Mouse (Mus musculus): ENCODE data around the gene Ethe1. TPM values are rescaled to one million over a fixed set of nuclear protein-coding genes. Genes with fewer than 3 reads are reported as not detected.
A peak's percentile ranks its signal among the peaks of the same experiment; 100 is the strongest.

Ethe1 gene
- 18.2 and 18.5 TPM in 2 replicates for polyA plus RNA-seq (2012; ENCODE audit: insufficient read depth, insufficient read length, missing spikeins)

GRCm38 (mm10) chr7:24587330-24588105, at the start of gene Ethe1, which contains the start of gene Zfp575:
Gene Ethe1, plus strand, starts transcription at chr7:24587543.
Gene Zfp575, minus strand, starts transcription at chr7:24587641.
- Histone ChIP-seq H3K4me3 (ENCODE audit: insufficient read depth, low read length) (no peak within 1 kb of the TSS), H3K4me1 (ENCODE audit: control insufficient read depth, insufficient read depth, low read length) (peaks cover 3% of the 10 kb centered on the region; the same call in 1 of the 2 replicates), H3K27ac (ENCODE audit: insufficient read depth, low read depth, low read length) (no peak within 1 kb of the TSS)
- TF ChIP-seq POLR2A (IDR thresholded peaks at IDR 0.05; ENCODE audit: borderline replicate concordance, low read depth, low read length) (no peak), CTCF (IDR thresholded peaks at IDR 0.05; ENCODE audit: low read depth, low read length) (no peak)

DNA sequence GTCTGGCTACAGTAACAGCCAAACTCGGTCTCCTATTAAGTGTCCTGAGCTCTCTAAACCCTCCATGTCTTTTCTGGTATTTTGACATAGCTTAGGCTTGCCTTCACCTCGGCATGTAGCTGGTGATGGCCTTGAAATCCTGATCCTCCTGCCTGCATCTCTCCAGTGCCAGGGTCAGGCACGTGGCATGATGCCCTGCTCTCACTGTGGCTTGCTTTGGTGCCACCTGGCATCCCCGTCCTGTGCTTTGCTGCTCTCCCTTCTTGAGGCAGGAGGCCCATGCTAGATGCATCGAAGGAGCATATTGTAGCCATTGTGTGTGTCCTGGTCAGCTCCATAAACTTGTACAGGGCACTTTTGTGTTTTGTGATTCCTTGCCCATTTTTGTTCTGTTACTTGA, 49.8 kb upstream of the Ethe1 start:
- Histone ChIP-seq H3K4me1 (ENCODE audit: control insufficient read depth, insufficient read depth, low read length) (peaks cover 5% of the 10 kb centered on the region), H3K27ac (ENCODE audit: insufficient read depth, low read depth, low read length) (no peak overlapping the region), H3K4me3 (ENCODE audit: insufficient read depth, low read length) (no peak overlapping the region)
- no peak for TF ChIP-seq POLR2A (IDR thresholded peaks at IDR 0.05; ENCODE audit: borderline replicate concordance, low read depth, low read length)
- no peak for TF ChIP-seq CTCF (IDR thresholded peaks at IDR 0.05; ENCODE audit: low read depth, low read length)

GRCm38 (mm10) chr7:24538154-24538553, 49.2 kb upstream of the Ethe1 start:
- Histone ChIP-seq H3K4me1 (ENCODE audit: control insufficient read depth, insufficient read depth, low read length) (peaks cover 5% of the 10 kb centered on the region), H3K4me3 (ENCODE audit: insufficient read depth, low read length) (no peak overlapping the region), H3K27ac (ENCODE audit: insufficient read depth, low read depth, low read length) (no peak overlapping the region)
- no peak for TF ChIP-seq POLR2A (IDR thresholded peaks at IDR 0.05; ENCODE audit: borderline replicate concordance, low read depth, low read length)
- TF ChIP-seq CTCF (IDR thresholded peaks at IDR 0.05; ENCODE audit: low read depth, low read length): 0 out of 2 replicates have a peak, but pooled peaks have one; percentile 19

GRCm38 (mm10) chr7:24538701-24539100, 48.6 kb upstream of the Ethe1 start:
- no peak overlapping the region for H3K27ac ChIP-seq (ENCODE audit: insufficient read depth, low read depth, low read length)
- H3K4me1 ChIP-seq (ENCODE audit: control insufficient read depth, insufficient read depth, low read length): peaks cover 5% of the 10 kb centered on the region
- H3K4me3 ChIP-seq (ENCODE audit: insufficient read depth, low read length): no peak overlapping the region
- no peak for TF ChIP-seq CTCF (IDR thresholded peaks at IDR 0.05; ENCODE audit: low read depth, low read length)

GRCm38 (mm10) chr7:24539686-24540085, 47.7 kb upstream of the Ethe1 start:
- Histone ChIP-seq H3K4me1 (ENCODE audit: control insufficient read depth, insufficient read depth, low read length) (peaks cover 5% of the 10 kb centered on the region), H3K27ac (ENCODE audit: insufficient read depth, low read depth, low read length) (no peak overlapping the region), H3K4me3 (ENCODE audit: insufficient read depth, low read length) (no peak overlapping the region)
- TF ChIP-seq POLR2A (IDR thresholded peaks at IDR 0.05; ENCODE audit: borderline replicate concordance, low read depth, low read length): no peak
- no peak for TF ChIP-seq CTCF (IDR thresholded peaks at IDR 0.05; ENCODE audit: low read depth, low read length)

DNA sequence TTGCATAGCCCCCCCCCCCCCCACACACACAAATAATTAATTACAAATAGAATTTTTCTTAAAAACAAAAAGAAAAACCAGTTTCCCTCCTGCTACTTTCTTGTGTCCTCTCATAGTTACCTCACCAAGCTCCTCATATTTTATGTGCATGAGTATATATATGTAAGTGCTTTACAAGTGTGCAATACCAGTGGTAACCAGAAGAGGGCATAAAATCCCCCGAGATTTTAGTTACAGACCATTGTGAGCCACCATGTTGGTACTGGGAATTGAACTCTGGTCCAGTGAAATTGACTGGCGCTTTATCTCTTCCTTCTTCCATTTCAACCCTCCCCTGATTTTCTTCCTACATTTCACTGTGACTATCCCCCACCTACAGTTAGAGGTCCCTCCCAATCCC, 42.8 kb upstream of the Ethe1 start:
- H3K4me3 ChIP-seq (ENCODE audit: insufficient read depth, low read length): no peak overlapping the region
- peaks cover 13% of the 10 kb centered on the region for H3K4me1 ChIP-seq (ENCODE audit: control insufficient read depth, insufficient read depth, low read length)
- TF ChIP-seq CTCF (IDR thresholded peaks at IDR 0.05; ENCODE audit: low read depth, low read length) (no peak), POLR2A (IDR thresholded peaks at IDR 0.05; ENCODE audit: borderline replicate concordance, low read depth, low read length) (no peak)
- no peak overlapping the region for H3K27ac ChIP-seq (ENCODE audit: insufficient read depth, low read depth, low read length)

DNA sequence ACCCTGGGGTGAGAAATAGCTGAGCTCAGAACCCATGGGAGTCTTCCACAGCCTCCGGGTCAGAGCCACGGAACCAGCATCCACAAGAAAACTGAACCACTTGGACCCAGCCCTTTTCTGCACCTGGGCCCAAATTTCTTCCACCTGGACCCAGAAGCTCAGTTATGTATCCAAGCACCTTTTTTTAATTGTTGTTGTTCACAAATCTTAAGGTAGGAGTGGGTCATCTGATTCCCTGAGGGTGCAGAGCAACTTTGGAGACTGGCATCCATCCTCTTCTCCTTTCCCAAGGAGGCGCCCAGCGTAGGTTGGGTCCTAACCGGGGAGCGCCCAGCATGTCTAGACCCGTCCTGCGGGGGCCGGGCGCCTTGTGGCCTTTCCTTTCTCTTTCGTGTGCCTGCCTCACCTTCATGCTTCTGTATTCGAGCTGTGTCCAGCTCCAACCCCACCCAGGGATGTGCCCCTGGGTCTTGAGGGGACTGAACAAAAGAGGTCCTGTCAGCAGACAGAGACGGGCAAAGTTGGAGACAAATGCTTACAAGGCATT, 41.2 kb upstream of the Ethe1 start, which contains the start of the genes Pinlyp and Xrcc1:
Gene Pinlyp (minus strand): TSS at position 51 of the 547 bp plus-strand sequence.
Gene Xrcc1 (plus strand): TSS at position 222 of the 547 bp plus-strand sequence.
- Histone ChIP-seq H3K4me1 (ENCODE audit: control insufficient read depth, insufficient read depth, low read length) (peaks cover 15% of the 10 kb centered on the region), H3K4me3 (ENCODE audit: insufficient read depth, low read length) (peak within 1 kb of the TSS; percentile 94), H3K27ac (ENCODE audit: insufficient read depth, low read depth, low read length) (peak within 1 kb of the TSS; percentile 64)
- TF ChIP-seq CTCF (IDR thresholded peaks at IDR 0.05; ENCODE audit: low read depth, low read length): no peak
- no peak for TF ChIP-seq POLR2A (IDR thresholded peaks at IDR 0.05; ENCODE audit: borderline replicate concordance, low read depth, low read length)

DNA sequence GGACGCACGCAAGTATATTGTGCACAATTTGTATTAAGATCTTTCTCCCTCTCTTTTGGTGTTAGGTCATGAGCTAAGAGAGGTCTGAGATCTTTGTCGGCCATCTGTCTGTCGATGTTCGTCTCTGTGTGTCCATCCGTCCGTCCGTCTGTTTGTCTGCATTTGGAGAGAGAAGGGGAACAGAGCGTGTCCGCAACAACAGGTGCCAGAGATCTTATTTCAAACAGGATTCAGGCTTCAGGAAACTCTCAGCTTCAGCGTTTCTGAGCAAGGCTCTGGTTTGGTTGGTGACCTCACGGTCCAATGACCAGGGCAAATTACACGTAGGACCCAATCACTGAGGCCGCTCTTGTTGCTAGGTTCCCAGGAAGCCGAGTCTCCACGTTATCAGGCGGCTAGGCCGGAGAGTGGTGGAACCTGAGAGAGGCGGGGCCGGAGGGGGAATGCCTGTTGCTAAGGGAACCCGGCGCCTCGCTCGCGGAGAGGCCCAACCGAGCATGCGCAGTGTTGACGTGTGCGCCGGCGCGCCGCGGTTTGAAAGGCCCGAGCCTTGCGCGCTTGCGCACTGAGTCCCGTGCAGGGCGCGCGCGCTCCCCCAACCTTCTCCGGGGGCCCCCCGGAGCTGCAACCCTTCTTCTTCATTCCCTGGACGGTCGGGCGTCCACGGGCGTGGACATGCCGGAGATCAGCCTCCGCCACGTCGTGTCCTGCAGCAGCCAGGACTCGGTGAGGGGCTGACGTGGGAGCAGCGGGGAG, 40.5 kb upstream of the Ethe1 start:
- peak overlapping the region; percentile 94 for H3K4me3 ChIP-seq (ENCODE audit: insufficient read depth, low read length)
- H3K27ac ChIP-seq (ENCODE audit: insufficient read depth, low read depth, low read length): peak overlapping the region; percentile 64
- H3K4me1 ChIP-seq (ENCODE audit: control insufficient read depth, insufficient read depth, low read length): peaks cover 21% of the 10 kb centered on the region
- TF ChIP-seq POLR2A (IDR thresholded peaks at IDR 0.05; ENCODE audit: borderline replicate concordance, low read depth, low read length): no peak
- no peak for TF ChIP-seq CTCF (IDR thresholded peaks at IDR 0.05; ENCODE audit: low read depth, low read length)

GRCm38 (mm10) chr7:24547534-24548036, 39.8 kb upstream of the Ethe1 start:
- Histone ChIP-seq H3K27ac (ENCODE audit: insufficient read depth, low read depth, low read length) (no peak overlapping the region), H3K4me3 (ENCODE audit: insufficient read depth, low read length) (peak overlapping the region; percentile 94), H3K4me1 (ENCODE audit: control insufficient read depth, insufficient read depth, low read length) (peaks cover 29% of the 10 kb centered on the region)
- TF ChIP-seq POLR2A (IDR thresholded peaks at IDR 0.05; ENCODE audit: borderline replicate concordance, low read depth, low read length) (no peak), CTCF (IDR thresholded peaks at IDR 0.05; ENCODE audit: low read depth, low read length) (no peak)

All from bone marrow macrophage, adult 2 months (primary cell).